Mouse (Mus musculus) bone marrow, adult 2 months (tissue): ENCODE results near the gene Lgals8.

Source experiments
- CTCF ChIP-seq: fragments of 200-500 bp; IDR thresholded peaks from 2 replicates; pipeline ENCODE4 v1.5.1; 2011; ENCODE audit warnings: low read length, control low read depth; ENCODE audit not compliant: control insufficient read depth, insufficient read depth
- POLR2A ChIP-seq: fragments of 200-500 bp; IDR thresholded peaks from 2 replicates; pipeline ENCODE4 v1.6.1; 2011; ENCODE audit warnings: low read depth, mild to moderate bottlenecking, control low read depth, low read length, borderline replicate concordance; ENCODE audit not compliant: control insufficient read depth

- TF ChIP-seq CTCF (no peak), POLR2A (no peak)
Observed at GRCm38 (mm10) chr13:12497809-12498208, 33.1 kb upstream of the Lgals8 start.
